26 mouse cellular contexts compared by ENCODE assay signal in genomic region chr4:89530050-89530911, GRCm38 (mm10).
A peak's percentile ranks its signal among the peaks of the same experiment; 100 is the strongest.
DNase-seq lines count a peak whose midpoint lies in the region; ATAC-seq lines count a peak whose summit lies in the region.
"Had no signal": no experiment of that assay in that cellular context is flagged by ENCODE, and none has a peak within 500 bp of the region (broad histone marks: within the 10 kb centered on the region; RNA-seq: fewer than 3 reads in every experiment).

No protein-coding gene starts in this region.

- H3K4me3 ChIP-seq in hindbrain, embryonic 11.5 days (ENCODE audit: low read depth, low read length): no peak overlapping the region
- H3K4me3 ChIP-seq: embryonic facial prominence, embryonic 12.5 days; hindbrain, embryonic 13.5 days; midbrain, embryonic 10.5 days; midbrain, embryonic 15.5 days had no signal

- no peaks in the 10 kb centered on the region for H3K4me1 ChIP-seq in hindbrain, embryonic 11.5 days (replicated peaks; ENCODE audit: control insufficient read depth, insufficient read depth, low read length)
- H3K4me1 ChIP-seq: embryonic facial prominence, embryonic 12.5 days; hindbrain, embryonic 13.5 days; midbrain, embryonic 10.5 days; midbrain, embryonic 15.5 days had no signal

- H3K27ac ChIP-seq in hindbrain, embryonic 11.5 days (ENCODE audit: low read depth, low read length): no peak overlapping the region
- H3K27ac ChIP-seq: embryonic facial prominence, embryonic 12.5 days; hindbrain, embryonic 13.5 days; liver, embryonic 14.5 days; midbrain, embryonic 10.5 days; midbrain, embryonic 15.5 days had no signal

- no peak overlapping the region for H3K9ac ChIP-seq in hindbrain, embryonic 11.5 days (ENCODE audit: low read depth, low read length)
- H3K9ac ChIP-seq: embryonic facial prominence, embryonic 12.5 days; hindbrain, embryonic 13.5 days; liver, embryonic 14.5 days; lung, embryonic 14.5 days; midbrain, embryonic 15.5 days had no signal

- ATAC-seq in CD4-positive, CD25-positive, alpha-beta regulatory T cell, adult 4 months: peak; percentile 77
- ATAC-seq in hindbrain, embryonic 11.5 days (ENCODE audit: low FRiP score): no peak
- ATAC-seq: forebrain, embryonic 14.5 days; midbrain, embryonic 15.5 days had no signal

- no peak overlapping the region for H3K4me2 ChIP-seq in hindbrain, embryonic 11.5 days (replicated peaks; ENCODE audit: low read depth, low read length)
- H3K4me2 ChIP-seq: embryonic facial prominence, embryonic 12.5 days; hindbrain, embryonic 13.5 days; lung, embryonic 14.5 days; midbrain, embryonic 15.5 days had no signal

- no peaks in the 10 kb centered on the region for H3K9me3 ChIP-seq in hindbrain, embryonic 11.5 days (ENCODE audit: control insufficient read depth, low read length)
- H3K9me3 ChIP-seq: embryonic facial prominence, embryonic 12.5 days; hindbrain, embryonic 13.5 days; midbrain, embryonic 10.5 days; midbrain, embryonic 15.5 days had no signal

- peak; percentile 56 for DNase-seq in 3134 (ENCODE audit: extremely low read depth, insufficient read length, low spot score)
- DNase-seq in 3T3-L1 (ENCODE audit: low read depth, low spot score): peak; percentile 76
- DNase-seq in brain, adult 2 months (ENCODE audit: low read depth, low spot score): peak; percentile 79
- DNase-seq in kidney, postnatal 14 days: no peak
- DNase-seq in lung, postnatal 25 days (ENCODE audit: low spot score): no peak
- no peak for DNase-seq in hindbrain, embryonic 11.5 days (ENCODE audit: low spot score)
- no peak for DNase-seq in adrenal gland, adult (ENCODE audit: inconsistent age in 2 of 2, low spot score in 1 of 2)
- DNase-seq: adrenal gland, postnatal 14 days; cerebellum, adult 11-12 months; cerebellum, adult 9-11 months; embryo, embryonic 11 days; gastrocnemius, postnatal 10 days; kidney, adult 18-20 months; kidney, postnatal 4 days; layer of hippocampus, postnatal 36 days; liver; lung, embryonic 14.5 days; lung, postnatal 14 days; right cerebral cortex, postnatal 4 days had no signal

- WGBS in hindbrain, embryonic 11.5 days: 89% methylated on average over 5 of the region's 5 CpGs

- H3K27me3 ChIP-seq in hindbrain, embryonic 11.5 days (ENCODE audit: control insufficient read depth, insufficient read depth, low read length): no peaks in the 10 kb centered on the region

- no peaks in the 10 kb centered on the region for H3K36me3 ChIP-seq in hindbrain, embryonic 11.5 days (ENCODE audit: control insufficient read depth, insufficient read depth, low read length)
- H3K36me3 ChIP-seq: embryonic facial prominence, embryonic 12.5 days; hindbrain, embryonic 13.5 days; midbrain, embryonic 10.5 days; midbrain, embryonic 15.5 days had no signal

Comparison
In these comparisons a context has a peak if more than half of its experiments do, and no peak if none do; other contexts are left out.
1. DNase-seq: peak in 3134 (single experiment), 3T3-L1 (single experiment) and brain, adult 2 months (single experiment); none in kidney, postnatal 14 days (single experiment), lung, postnatal 25 days (single experiment), hindbrain, embryonic 11.5 days (single experiment) and adrenal gland, adult (0 of 2).